Mouse (Mus musculus) testis, adult 2 months (tissue): ENCODE measurements at regions not wholly inside any gene's neighbourhood (a gene's known extent, or its start where the extent isn't known, plus 50 kb on each side); places are given as distances from the start of the nearest gene placed in this dataset.

Experiments used
- H3K27ac ChIP-seq: fragments of 200-500 bp; 2 replicates; pipeline ENCODE4 v1.5.1; 2012; ENCODE audit warnings: low read depth, low read length; ENCODE audit not compliant: control insufficient read depth, insufficient read depth
- H3K27me3 ChIP-seq: fragments of 200-500 bp; 2 replicates; pipeline ENCODE4 v1.6.1; 2012; ENCODE audit warnings: mild to moderate bottlenecking, low read length, moderate library complexity; ENCODE audit not compliant: control insufficient read depth, insufficient read depth
- H3K36me3 ChIP-seq: fragments of 200-500 bp; 2 replicates; pipeline ENCODE4 v1.6.1; 2012; ENCODE audit warnings: mild to moderate bottlenecking, low read length; ENCODE audit not compliant: control insufficient read depth, insufficient read depth
- H3K4me1 ChIP-seq: fragments of 200-500 bp; 2 replicates; pipeline ENCODE4 v1.6.1; 2012; ENCODE audit warnings: low read length; ENCODE audit not compliant: control insufficient read depth, insufficient read depth
- H3K4me3 ChIP-seq: fragments of 200-500 bp; 2 replicates; pipeline ENCODE4 v1.5.1; 2012; ENCODE audit warnings: low read depth, mild to moderate bottlenecking, low read length, moderate library complexity, mixed read lengths; ENCODE audit not compliant: control insufficient read depth
- CTCF ChIP-seq: fragments of 200-500 bp; IDR thresholded peaks from 2 replicates; pipeline ENCODE4 v1.5.1; 2012; ENCODE audit warnings: low read depth, mild to moderate bottlenecking, inconsistent platforms, low read length, moderate library complexity; ENCODE audit not compliant: control insufficient read depth, insufficient read depth, insufficient replicate concordance
- POLR2A ChIP-seq: fragments of 200-500 bp; IDR thresholded peaks from 2 replicates; pipeline ENCODE4 v1.6.1; 2012; ENCODE audit warnings: low read depth, mild to moderate bottlenecking, inconsistent platforms, low read length, moderate library complexity; ENCODE audit not compliant: control insufficient read depth

GRCm38 (mm10) chr2:94215455-94215854 is 57.7 kb upstream of the Hsd17b12 start:
- no peaks in the 10 kb centered on the region for H3K27me3 ChIP-seq
- no peak overlapping the region for H3K4me3 ChIP-seq
- H3K27ac ChIP-seq = no peak overlapping the region
- TF ChIP-seq POLR2A = no peak
- no peak for TF ChIP-seq CTCF
- no peaks in the 10 kb centered on the region for H3K4me1 ChIP-seq
- no peaks in the 10 kb centered on the region for H3K36me3 ChIP-seq
